Mouse (Mus musculus) neural tube, embryonic 11.5 days (tissue): Measurements from ENCODE around the gene Chrne. TPM values are rescaled to one million over a fixed set of nuclear protein-coding genes. Genes with fewer than 3 reads are reported as not detected.

Experiments used
- ATAC-seq: fragments of 200-750 bp; cut with Nextera tagmentation; 2 replicates; pipeline ENCODE4 v1.8.0; 2017; ENCODE audit warnings: moderate number of reproducible peaks, mild to moderate bottlenecking, moderate TSS enrichment, moderate library complexity; ENCODE audit not compliant: insufficient read depth, low FRiP score, low TSS enrichment
- DNase-seq: peaks from one replicate; pipeline ENCODE4 v3.0.0-alpha.2; 2015; ENCODE audit warnings: low spot score
- H3K27ac ChIP-seq: fragments of 300-500 bp; sonication (generic); 2 replicates; pipeline ENCODE4 v1.5.1; 2014; ENCODE audit warnings: low read depth, mild to moderate bottlenecking, low read length
- H3K27me3 ChIP-seq: fragments of 300-500 bp; sonication (generic); 2 replicates; pipeline ENCODE4 v1.6.1; 2014; ENCODE audit warnings: mild to moderate bottlenecking, low read length, mixed read lengths; ENCODE audit not compliant: control insufficient read depth, insufficient read depth
- H3K36me3 ChIP-seq: fragments of 300-500 bp; sonication (generic); 2 replicates; pipeline ENCODE4 v1.6.1; 2014; ENCODE audit warnings: mild to moderate bottlenecking, low read length, moderate library complexity, mixed read lengths; ENCODE audit not compliant: control insufficient read depth, insufficient read depth
- H3K4me1 ChIP-seq: fragments of 300-500 bp; sonication (generic); 2 replicates; pipeline ENCODE4 v1.6.1; 2014; ENCODE audit warnings: low read length, mixed read lengths; ENCODE audit not compliant: control insufficient read depth, insufficient read depth
- H3K4me2 ChIP-seq: fragments of 300-500 bp; sonication (generic); 2 replicates; pipeline ENCODE4 v1.6.1; 2014; ENCODE audit warnings: low read depth, mild to moderate bottlenecking, moderate library complexity
- H3K4me3 ChIP-seq: fragments of 300-500 bp; sonication (generic); 2 replicates; pipeline ENCODE4 v1.5.1; 2014; ENCODE audit warnings: low read depth, low read length
- H3K9ac ChIP-seq: fragments of 300-500 bp; sonication (generic); 2 replicates; pipeline ENCODE4 v1.6.1; 2014; ENCODE audit warnings: mild to moderate bottlenecking, low read length
- H3K9me3 ChIP-seq: fragments of 300-500 bp; sonication (generic); 2 replicates; pipeline ENCODE4 v1.6.1; 2016; ENCODE audit warnings: low read length; ENCODE audit not compliant: control insufficient read depth
- WGBS: fragments of 180-500 bp; shearing (Covaris S2); extraction: QIAGEN DNeasy Blood & Tissue Kit; methylation state at CpG from one replicate; pipeline ENCODE4 v1.1.7; 2014; 5-methylcytosine and 5-hydroxymethylcytosine counted together
- polyA plus RNA-seq: library from polyadenylated mRNA; unstranded; fragments of >200 nt; fragmentation: Nextera tagmentation; extraction: Ambion mirVana; gene quantifications from 2 replicates; pipeline ENCODE4 v1.2.1, GENCODE M21; 2014

Gene Chrne
- polyA plus RNA-seq, 1 experiment from 2014 or later = not detected

DNA sequence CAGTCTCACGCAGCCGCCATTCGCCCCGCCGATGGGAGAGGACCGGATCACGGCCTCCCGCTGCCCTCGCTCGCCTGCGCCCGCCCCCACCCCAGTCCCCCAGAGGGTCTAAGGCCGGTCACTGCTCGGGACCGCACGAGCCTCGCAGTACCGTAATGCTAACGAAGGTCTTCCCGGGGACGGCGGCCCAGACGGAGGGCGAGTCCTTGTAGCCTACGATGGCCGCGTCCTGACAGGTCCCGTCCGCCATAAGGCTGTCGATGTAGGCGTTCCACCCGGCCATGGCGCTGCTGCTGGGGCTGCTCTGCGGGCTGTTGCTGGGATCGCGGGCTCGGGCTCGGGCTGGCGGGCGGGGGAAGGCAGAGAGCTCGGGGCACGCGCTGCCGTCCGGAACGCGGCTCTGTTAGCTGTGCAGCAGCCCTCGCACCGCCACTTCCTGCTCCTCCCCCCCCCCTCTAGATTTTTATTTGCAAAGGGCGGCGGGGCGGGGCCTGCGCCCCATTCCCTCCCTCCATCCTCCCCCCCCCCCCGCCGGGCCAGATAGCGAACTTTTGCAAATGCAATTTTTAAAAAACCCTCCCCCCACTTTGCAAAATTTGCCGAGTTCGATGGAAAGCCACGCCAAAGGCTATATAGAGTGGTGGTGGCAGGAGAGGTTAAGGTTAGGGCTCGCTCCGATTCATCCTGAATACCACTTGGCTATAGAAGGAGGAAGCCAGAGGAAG, 35.3 kb upstream of the Chrne start, which contains the start of gene Pfn1:
Pfn1 (minus strand) TSS at position 447 of the 725 bp plus-strand sequence.
- DNase-seq = peak; percentile 83
- 0% methylated on average over 49 of the region's 61 CpGs for WGBS

DNA sequence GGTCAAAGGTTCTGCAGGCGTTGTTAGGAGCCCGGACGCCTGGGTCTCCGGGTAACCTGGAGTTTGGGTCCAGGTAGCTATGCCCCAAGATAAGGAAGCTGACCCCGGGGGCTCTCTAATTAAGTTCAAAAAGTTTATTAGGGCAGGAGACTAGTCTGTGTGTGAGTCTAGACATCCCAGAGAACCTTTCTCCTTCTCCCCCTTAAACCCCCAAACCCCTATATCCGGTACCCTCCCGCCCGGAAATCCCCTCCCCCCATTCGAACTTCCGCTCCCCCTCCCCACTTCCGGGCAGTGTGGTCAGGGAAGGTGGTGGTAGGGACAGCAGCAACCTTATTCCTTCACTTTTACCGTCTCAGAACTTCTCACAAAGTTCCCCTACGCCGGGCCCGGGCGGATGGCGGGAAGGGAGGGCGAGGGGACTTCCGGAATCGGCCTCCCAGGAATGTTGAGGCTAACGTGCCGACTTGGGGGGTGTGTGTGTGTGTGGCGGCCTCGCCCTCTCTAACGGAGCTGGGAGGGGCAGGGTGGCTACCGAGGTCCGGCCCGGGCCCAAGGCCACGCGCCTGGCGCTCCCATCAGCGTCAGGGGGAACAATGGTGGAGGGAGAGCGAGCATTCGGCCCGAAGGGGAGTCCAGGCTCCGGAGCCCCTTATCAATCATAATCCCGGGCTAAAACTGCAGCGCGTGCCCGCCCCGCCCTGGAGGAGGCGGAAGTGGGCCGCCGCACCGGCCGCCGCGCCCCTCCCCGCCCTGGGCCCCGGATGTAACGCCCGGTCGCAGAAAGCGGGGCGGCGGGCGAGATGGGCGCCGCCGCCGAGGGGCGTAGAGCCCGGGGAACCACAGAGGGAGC, 34.6 kb upstream of the Chrne start:
- peaks cover 13% of the 10 kb centered on the region for H3K36me3 ChIP-seq
- H3K4me3 ChIP-seq = peak overlapping the region; percentile 100
- peak overlapping the region; percentile 86 for H3K4me2 ChIP-seq
- no peaks in the 10 kb centered on the region for H3K27me3 ChIP-seq
- WGBS = 1% methylated on average over 45 of the region's 63 CpGs
- no peaks in the 10 kb centered on the region for H3K9me3 ChIP-seq
- H3K9ac ChIP-seq = peak overlapping the region; percentile 98
- H3K27ac ChIP-seq = peak overlapping the region; percentile 97
- H3K4me1 ChIP-seq = peaks cover 24% of the 10 kb centered on the region
- ATAC-seq (peak; percentile 60), DNase-seq (peak; percentile 80)

More for the DNA sequence above, 35.3 kb upstream of the Chrne start, which contains the start of gene Pfn1:
- no peaks in the 10 kb centered on the region for H3K9me3 ChIP-seq
- peak within 1 kb of the TSS; percentile 100 for H3K4me3 ChIP-seq
- peaks cover 13% of the 10 kb centered on the region for H3K36me3 ChIP-seq
- H3K27ac ChIP-seq = peak within 1 kb of the TSS; percentile 97
- H3K9ac ChIP-seq = peak within 1 kb of the TSS; percentile 98
- peaks cover 24% of the 10 kb centered on the region for H3K4me1 ChIP-seq
- peak; percentile 27 for ATAC-seq
- no peaks in the 10 kb centered on the region for H3K27me3 ChIP-seq
- peak within 1 kb of the TSS; percentile 86 for H3K4me2 ChIP-seq

DNA sequence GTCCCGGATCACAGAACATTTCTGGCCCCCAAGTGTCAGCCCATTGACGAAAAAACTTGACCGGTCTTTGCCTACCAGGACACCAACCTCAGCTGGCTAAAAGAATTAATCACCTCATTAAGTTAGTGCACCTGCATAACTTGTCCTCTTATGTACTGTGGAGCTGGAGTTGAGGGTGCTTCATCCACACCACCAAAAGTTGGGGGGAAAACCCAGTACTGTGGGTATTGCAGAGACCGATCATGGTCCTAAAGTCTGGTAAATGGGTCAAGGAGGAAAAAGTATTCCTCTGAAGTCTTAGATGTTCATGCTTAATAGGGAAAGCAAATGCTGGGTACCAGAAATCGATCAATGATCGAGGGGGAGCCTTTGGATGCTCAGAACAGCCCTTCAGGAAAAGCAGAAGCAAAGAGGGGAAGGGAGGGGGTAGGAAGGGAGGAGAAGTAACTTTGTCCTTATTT, 33.9 kb upstream of the Chrne start:
- H3K4me3 ChIP-seq = peak overlapping the region; percentile 100
- H3K4me2 ChIP-seq = peak overlapping the region; percentile 86
- H3K36me3 ChIP-seq = peaks cover 13% of the 10 kb centered on the region
- H3K27ac ChIP-seq = peak overlapping the region; percentile 97; the same call in 1 of the 2 replicates
- H3K9me3 ChIP-seq = no peaks in the 10 kb centered on the region
- no peak for ATAC-seq
- peaks cover 30% of the 10 kb centered on the region for H3K4me1 ChIP-seq
- H3K27me3 ChIP-seq = no peaks in the 10 kb centered on the region
- peak overlapping the region; percentile 98 for H3K9ac ChIP-seq
- no peak for DNase-seq
- WGBS = 66% methylated on average over 6 of the region's 6 CpGs

DNA sequence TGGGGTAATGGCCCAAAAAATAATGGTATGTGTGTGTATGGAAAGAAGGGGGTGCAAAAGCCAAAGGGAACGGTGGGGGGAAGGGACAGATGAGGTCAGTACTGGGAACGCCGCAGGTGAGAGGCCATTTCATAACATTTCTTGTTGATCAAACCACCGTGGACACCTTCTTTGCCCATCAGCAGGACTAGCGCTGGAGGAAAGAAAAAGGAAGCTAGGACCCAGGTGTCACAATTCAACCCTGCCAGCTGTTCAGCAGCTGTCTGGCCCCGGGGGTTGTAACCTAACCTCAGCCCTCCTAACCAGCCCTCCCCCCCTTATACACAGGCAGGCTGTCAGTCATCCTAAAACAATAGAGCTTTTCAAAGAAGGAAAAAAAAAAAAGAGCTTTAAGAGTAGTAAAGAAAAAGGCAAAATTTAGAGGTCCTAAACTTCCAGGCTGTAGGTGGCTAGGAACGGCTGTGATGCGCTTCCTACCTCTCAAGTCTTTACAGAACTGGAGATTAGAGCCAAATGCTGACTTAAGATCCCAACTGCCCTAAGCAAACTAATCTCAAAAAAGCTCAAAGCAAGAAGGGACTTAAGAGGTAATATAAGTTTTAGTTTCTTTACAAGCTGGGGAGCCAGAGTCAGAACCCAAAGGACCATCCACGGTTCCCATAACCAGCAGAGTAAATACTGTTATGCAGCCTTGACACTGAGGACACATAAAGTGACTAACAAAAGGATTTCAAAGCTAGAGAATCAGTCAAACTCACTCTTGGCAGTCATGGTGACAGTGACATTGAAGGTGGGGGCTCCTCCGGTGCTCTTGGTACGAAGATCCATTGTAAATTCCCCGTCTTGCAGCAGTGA, 33.2 kb upstream of the Chrne start:
- peaks cover 13% of the 10 kb centered on the region for H3K36me3 ChIP-seq
- ATAC-seq = no peak
- whole genome bisulfite sequencing = 70% methylated on average over 12 of the region's 12 CpGs
- peak overlapping the region; percentile 86 for H3K4me2 ChIP-seq
- H3K27me3 ChIP-seq = no peaks in the 10 kb centered on the region
- H3K4me1 ChIP-seq = peaks cover 33% of the 10 kb centered on the region
- peak overlapping the region; percentile 98; the same call in 1 of the 2 replicates for H3K9ac ChIP-seq
- peak overlapping the region; percentile 100 for H3K4me3 ChIP-seq
- no peak overlapping the region for H3K27ac ChIP-seq
- no peak for DNase-seq
- no peaks in the 10 kb centered on the region for H3K9me3 ChIP-seq

DNA sequence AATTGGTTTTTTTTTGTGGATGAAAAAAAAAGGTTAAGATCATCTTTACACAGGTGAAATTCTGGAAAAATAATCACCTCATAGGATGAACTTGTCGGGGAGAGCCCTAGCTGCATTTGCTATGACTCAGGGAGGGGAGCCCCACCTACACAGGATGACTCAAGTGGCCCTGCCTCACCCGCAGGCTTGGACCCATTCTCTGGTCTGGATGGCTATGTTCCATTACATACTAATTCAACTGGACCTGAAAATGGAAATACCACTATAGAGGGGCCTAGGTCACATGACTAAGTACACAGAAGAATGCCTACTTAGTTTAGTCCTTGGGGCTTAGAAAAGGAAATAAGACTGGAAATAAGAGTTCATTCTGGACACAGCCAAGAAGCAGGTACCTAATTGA, 32.4 kb upstream of the Chrne start:
- WGBS = 87% methylated on average over 2 of the region's 2 CpGs
- Histone ChIP-seq H3K27me3 (no peaks in the 10 kb centered on the region), H3K9me3 (no peaks in the 10 kb centered on the region), H3K9ac (no peak overlapping the region), H3K4me3 (no peak overlapping the region), H3K4me1 (peaks cover 27% of the 10 kb centered on the region), H3K27ac (no peak overlapping the region), H3K36me3 (peaks cover 13% of the 10 kb centered on the region), H3K4me2 (no peak overlapping the region)
- no peak for DNase-seq
- ATAC-seq = no peak

DNA sequence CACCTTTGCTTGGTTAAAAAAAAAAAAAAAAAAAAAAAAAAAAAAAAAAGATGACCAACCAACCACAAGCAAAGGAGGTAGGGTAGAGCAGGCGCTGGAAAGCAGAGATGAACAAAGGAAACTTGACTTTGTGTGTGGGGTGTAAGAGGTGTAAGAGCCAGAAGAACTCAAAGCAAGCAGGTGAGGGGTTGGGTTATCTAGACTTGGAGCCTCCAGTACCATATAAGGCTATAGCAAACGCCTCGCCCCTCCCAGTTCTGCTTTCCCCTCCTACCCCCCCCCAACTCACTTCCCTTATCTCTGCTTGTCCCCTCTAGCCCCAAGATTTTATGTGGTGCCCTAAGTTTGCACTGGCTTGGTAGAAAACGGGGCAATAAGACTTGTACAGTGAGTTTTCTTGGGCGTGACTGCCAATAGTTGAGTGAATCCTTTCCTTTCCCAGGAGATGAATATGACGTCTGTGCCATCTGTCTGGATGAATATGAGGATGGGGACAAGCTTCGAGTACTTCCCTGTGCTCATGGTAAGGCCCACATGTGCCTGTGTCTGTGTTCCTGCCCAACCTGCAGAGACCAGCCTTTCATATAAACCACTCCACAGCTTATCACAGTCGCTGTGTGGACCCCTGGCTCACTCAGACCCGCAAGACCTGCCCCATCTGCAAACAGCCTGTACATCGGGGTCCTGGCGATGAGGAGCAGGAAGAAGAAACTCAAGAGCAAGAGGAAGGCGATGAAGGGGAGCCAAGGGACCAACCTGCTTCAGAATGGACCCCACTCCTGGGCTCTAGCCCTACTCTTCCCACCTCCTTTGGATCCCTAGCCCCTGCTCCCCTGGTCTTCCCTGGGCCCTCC, 31.5 kb upstream of the Chrne start:
- no peak overlapping the region; the same call in 1 of the 2 replicates for H3K4me3 ChIP-seq
- H3K27me3 ChIP-seq = no peaks in the 10 kb centered on the region
- H3K4me1 ChIP-seq = peaks cover 28% of the 10 kb centered on the region
- no peak for ATAC-seq
- H3K9me3 ChIP-seq = no peaks in the 10 kb centered on the region
- H3K9ac ChIP-seq = no peak overlapping the region
- H3K36me3 ChIP-seq = peaks cover 13% of the 10 kb centered on the region
- peak overlapping the region; percentile 39; the same call in 1 of the 2 replicates for H3K27ac ChIP-seq
- 92% methylated on average over 12 of the region's 12 CpGs for WGBS
- DNase-seq = no peak
- H3K4me2 ChIP-seq = no peak overlapping the region

DNA sequence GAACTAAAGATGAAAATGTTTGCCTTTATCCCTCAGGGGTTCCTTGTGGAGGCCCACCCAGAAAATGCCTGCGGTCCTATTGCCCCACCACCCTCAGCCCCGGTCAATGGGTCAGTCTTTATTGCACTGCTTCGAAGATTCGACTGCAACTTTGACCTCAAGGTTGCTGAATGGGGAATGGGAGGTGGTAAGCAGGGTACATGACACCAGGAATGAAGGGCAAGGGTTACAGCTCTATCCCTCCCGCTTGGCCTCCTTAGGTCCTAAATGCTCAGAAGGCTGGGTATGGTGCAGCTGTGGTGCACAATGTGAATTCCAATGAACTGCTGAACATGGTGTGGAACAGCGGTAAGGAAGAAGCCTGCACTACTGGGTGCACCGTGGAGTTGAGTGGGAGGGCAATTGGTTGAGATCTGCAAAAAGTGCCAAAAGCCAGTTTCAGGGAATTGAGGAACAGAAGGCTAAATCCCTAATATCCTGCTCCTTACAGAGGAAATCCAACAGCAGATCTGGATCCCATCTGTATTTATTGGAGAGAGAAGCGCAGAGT, 30.2 kb upstream of the Chrne start:
- no peak for ATAC-seq
- Histone ChIP-seq H3K4me3 (no peak overlapping the region), H3K4me2 (0 out of 2 replicates have a peak overlapping the region, but pooled peaks have one; percentile 1), H3K27ac (no peak overlapping the region), H3K36me3 (peaks cover 21% of the 10 kb centered on the region), H3K27me3 (no peaks in the 10 kb centered on the region), H3K9ac (no peak overlapping the region; the same call in 1 of the 2 replicates), H3K9me3 (no peaks in the 10 kb centered on the region), H3K4me1 (peaks cover 28% of the 10 kb centered on the region)
- WGBS = 83% methylated on average over 8 of the region's 8 CpGs
- no peak for DNase-seq
